Mouse (Mus musculus) lung, embryonic 16.5 days (tissue): ENCODE measurements around the gene Ndufs5. TPM values are rescaled to one million over a fixed set of nuclear protein-coding genes. Genes with fewer than 3 reads are reported as not detected.

Experiments used
- ATAC-seq: fragments of 200-750 bp; cut with Nextera tagmentation; 2 replicates; pipeline ENCODE4 v1.8.0; 2017; ENCODE audit warnings: low read depth, mild to moderate bottlenecking, moderate library complexity
- H3K27ac ChIP-seq: fragments of 300-500 bp; sonication (generic); 2 replicates; pipeline ENCODE4 v1.5.1; 2014; ENCODE audit warnings: mild to moderate bottlenecking, control low read depth, low read length
- H3K27me3 ChIP-seq: fragments of 300-500 bp; sonication (generic); 2 replicates; pipeline ENCODE4 v1.6.1; 2014; ENCODE audit warnings: low read depth, low read length, mixed read lengths; ENCODE audit not compliant: control insufficient read depth, insufficient read depth
- H3K36me3 ChIP-seq: fragments of 300-500 bp; sonication (generic); 2 replicates; pipeline ENCODE4 v1.6.1; 2014; ENCODE audit warnings: low read length; ENCODE audit not compliant: control insufficient read depth, insufficient read depth
- H3K4me1 ChIP-seq: fragments of 300-500 bp; sonication (generic); replicated peaks from 2 replicates; pipeline ENCODE4 v1.6.1; 2014; ENCODE audit warnings: low read length, mixed read lengths; ENCODE audit not compliant: control insufficient read depth, insufficient read depth
- H3K4me2 ChIP-seq: fragments of 300-500 bp; sonication (generic); 2 replicates; pipeline ENCODE4 v1.6.1; 2014; ENCODE audit warnings: low read depth, low read length, control low read depth
- H3K4me3 ChIP-seq: fragments of 300-500 bp; sonication (generic); 2 replicates; pipeline ENCODE4 v1.5.1; 2014; ENCODE audit warnings: mild to moderate bottlenecking, low read length, control low read depth
- H3K9ac ChIP-seq: fragments of 300-500 bp; sonication (generic); 2 replicates; pipeline ENCODE4 v1.6.1; 2014; ENCODE audit warnings: low read length, control low read depth
- H3K9me3 ChIP-seq: fragments of 300-500 bp; sonication (generic); 2 replicates; pipeline ENCODE4 v1.6.1; 2016; ENCODE audit warnings: low read length; ENCODE audit not compliant: control insufficient read depth
- WGBS: fragments of 180-500 bp; shearing (Covaris S2); extraction: QIAGEN DNeasy Blood & Tissue Kit; methylation state at CpG from one replicate; pipeline ENCODE4 v1.1.7; 2014; 5-methylcytosine and 5-hydroxymethylcytosine counted together
- polyA plus RNA-seq: library from polyadenylated mRNA; unstranded; fragments of >200 nt; fragmentation: Nextera tagmentation; extraction: Ambion mirVana; gene quantifications from 2 replicates; pipeline ENCODE4 v1.2.1, GENCODE M21; 2015

Ndufs5 gene
- polyA plus RNA-seq, 1 experiment from 2014 or later = 297 TPM

DNA sequence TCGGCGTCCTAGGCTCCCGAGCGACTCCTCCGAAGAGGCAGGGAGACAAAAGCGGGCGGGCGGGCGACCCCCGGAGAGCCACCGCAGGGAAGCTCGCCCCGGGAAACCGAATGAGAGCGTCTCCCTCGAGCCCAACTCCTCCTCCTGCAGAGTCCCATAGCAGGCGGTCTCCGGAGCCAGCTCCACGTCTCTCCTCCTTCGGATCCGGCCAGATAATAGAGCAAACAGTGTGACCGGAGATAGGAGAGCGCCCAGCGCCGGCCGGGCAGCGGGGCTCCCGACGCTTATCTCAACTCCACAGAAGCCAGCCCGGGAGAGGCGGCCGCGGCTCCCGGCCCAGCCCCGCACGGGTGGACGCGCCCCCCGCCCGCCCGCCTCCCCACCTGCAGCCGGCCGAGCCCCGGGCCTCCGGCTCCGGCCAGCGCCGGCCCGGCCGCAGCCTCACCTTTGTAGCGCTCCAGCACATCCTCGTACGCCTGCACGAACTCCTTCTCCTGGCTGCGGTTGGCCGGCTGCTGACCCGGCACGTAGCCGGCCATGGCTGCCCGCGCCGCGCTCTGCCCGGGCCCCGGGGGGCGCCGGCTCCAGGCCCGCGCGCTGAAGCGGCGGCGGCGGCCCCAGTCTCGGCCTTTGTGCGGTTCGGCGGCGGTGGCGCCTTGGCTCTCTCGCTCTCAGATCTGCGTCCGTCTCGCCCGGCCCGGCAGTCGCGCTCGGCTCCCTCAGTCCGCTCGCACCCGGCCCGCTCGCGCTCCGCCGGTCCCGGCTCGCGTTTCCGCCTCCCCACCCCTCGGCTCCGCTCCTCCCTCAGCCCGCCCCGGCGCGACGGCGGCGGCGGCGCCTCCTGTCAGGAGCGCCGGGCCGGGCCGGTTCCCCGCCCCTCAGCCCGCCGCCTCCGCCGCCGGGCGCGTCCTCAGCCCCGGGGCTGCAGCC lies 53.7 kb downstream of the Ndufs5 start:
- peak overlapping the region; percentile 96 for H3K4me3 ChIP-seq
- peaks cover 31% of the 10 kb centered on the region for H3K4me1 ChIP-seq
- H3K9me3 ChIP-seq = no peaks in the 10 kb centered on the region
- H3K9ac ChIP-seq = peak overlapping the region; percentile 97
- peak; percentile 85 for ATAC-seq
- no peaks in the 10 kb centered on the region for H3K36me3 ChIP-seq
- peak overlapping the region; percentile 98 for H3K27ac ChIP-seq
- H3K4me2 ChIP-seq = peak overlapping the region; percentile 72
- WGBS = under 1% methylated on average over 85 of the region's 125 CpGs
- no peaks in the 10 kb centered on the region for H3K27me3 ChIP-seq

- Histone ChIP-seq H3K36me3 (no peaks in the 10 kb centered on the region), H3K4me1 (peaks cover 31% of the 10 kb centered on the region), H3K4me3 (peak overlapping the region; percentile 96), H3K4me2 (peak overlapping the region; percentile 72), H3K27ac (peak overlapping the region; percentile 98), H3K9ac (peak overlapping the region; percentile 97), H3K27me3 (no peaks in the 10 kb centered on the region), H3K9me3 (no peaks in the 10 kb centered on the region)
- ATAC-seq = peak; percentile 23; the same call in 1 of the 2 replicates
- WGBS = 0% methylated on average over 12 of the region's 12 CpGs
Observed at GRCm38 (mm10) chr4:123663688-123663965, 54.4 kb downstream of the Ndufs5 start.

- H3K4me3 ChIP-seq = peak overlapping the region; percentile 96
- H3K4me2 ChIP-seq = peak overlapping the region; percentile 72
- peaks cover 31% of the 10 kb centered on the region for H3K4me1 ChIP-seq
- H3K27me3 ChIP-seq = no peaks in the 10 kb centered on the region
- ATAC-seq = no peak
- H3K9ac ChIP-seq = peak overlapping the region; percentile 97
- H3K9me3 ChIP-seq = no peaks in the 10 kb centered on the region
- WGBS = 3% methylated on average over 15 of the region's 15 CpGs
- H3K36me3 ChIP-seq = no peaks in the 10 kb centered on the region
- H3K27ac ChIP-seq = peak overlapping the region; percentile 98
Observed at GRCm38 (mm10) chr4:123662914-123663687, 54.9 kb downstream of the Ndufs5 start.

Other genes starting within 250 kb of the Ndufs5 start
- 77.8 and 89.5 TPM in 2 replicates for gene Macf1, start 33.8 kb downstream of the Ndufs5 start, polyA plus RNA-seq
- gene Akirin1, start 32.1 kb upstream of the Ndufs5 start, polyA plus RNA-seq = 29.9 and 37.8 TPM in 2 replicates
- 1.3 and 1.6 TPM in 2 replicates for gene Rhbdl2, start 69.7 kb upstream of the Ndufs5 start, polyA plus RNA-seq
- gene 4933427I04Rik, start 141.5 kb upstream of the Ndufs5 start, polyA plus RNA-seq = not detected in 2 replicates
- 69.4 and 80.6 TPM in 2 replicates for gene Mycbp, start 186.6 kb upstream of the Ndufs5 start, polyA plus RNA-seq
- 39.4 and 44.0 TPM in 2 replicates for gene Rragc, start 199.2 kb upstream of the Ndufs5 start, polyA plus RNA-seq
- gene 4930535I16Rik, start 199.8 kb upstream of the Ndufs5 start, polyA plus RNA-seq = not detected in 2 replicates